Mouse (Mus musculus): ENCODE data around the gene Tmem114. TPM values are rescaled to one million over a fixed set of nuclear protein-coding genes. Genes with fewer than 3 reads are reported as not detected.

The Tmem114 gene
- polyA plus RNA-seq, 1 experiment, result not detected

DNA sequence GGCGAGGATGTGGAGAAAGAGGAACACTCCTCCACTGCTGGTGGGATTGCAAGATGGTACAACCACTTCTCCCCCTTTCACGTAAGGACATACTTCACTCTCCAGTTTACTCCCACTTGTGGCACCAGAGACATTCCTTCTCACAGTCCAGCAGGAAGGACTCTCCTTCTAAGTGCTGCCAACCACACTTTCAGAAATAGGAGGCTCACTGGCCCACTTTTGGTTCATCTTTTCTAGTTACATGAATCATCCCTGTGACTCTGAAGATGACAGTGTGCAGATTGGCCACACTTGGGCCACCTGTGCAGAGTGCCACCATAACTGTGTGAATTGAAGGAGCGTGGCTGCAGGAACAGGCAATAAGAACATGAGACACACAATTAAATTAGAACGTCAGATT is 4.6 kb upstream of the Tmem114 start:
- Histone ChIP-seq H3K4me1 (ENCODE audit: control insufficient read depth, insufficient read depth, low read length) (no peaks in the 10 kb centered on the region), H3K4me3 (ENCODE audit: insufficient read depth, low read length) (no peak overlapping the region), H3K27ac (ENCODE audit: insufficient read depth, low read length) (no peak overlapping the region)
- no peak for TF ChIP-seq CTCF (IDR thresholded peaks at IDR 0.05; ENCODE audit: borderline replicate concordance, insufficient read depth, low read length)
- TF ChIP-seq POLR2A (IDR thresholded peaks at IDR 0.05; ENCODE audit: low read depth, low read length), result no peak

DNA sequence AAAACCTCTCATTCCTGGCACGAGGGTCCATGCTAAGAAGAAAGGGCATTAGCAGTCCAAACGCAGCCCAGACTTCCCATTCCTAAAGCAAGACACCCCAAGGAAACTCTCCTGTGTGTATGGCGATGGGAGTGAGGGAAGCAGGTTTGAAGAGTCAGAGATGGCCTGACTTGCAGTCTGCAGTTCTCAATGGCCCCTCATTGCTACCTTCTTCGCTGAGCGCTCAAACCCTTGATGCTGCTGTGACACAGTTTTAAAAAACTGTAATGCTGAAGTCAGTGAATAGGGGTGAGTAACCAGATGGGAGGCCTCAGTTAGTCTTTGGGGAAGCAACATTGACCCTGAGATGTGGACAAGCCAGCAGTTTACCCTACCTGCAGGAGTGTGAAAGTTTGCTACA is 800 bp upstream of the Tmem114 start:
- no peak overlapping the region for H3K27ac ChIP-seq (ENCODE audit: insufficient read depth, low read length)

DNA sequence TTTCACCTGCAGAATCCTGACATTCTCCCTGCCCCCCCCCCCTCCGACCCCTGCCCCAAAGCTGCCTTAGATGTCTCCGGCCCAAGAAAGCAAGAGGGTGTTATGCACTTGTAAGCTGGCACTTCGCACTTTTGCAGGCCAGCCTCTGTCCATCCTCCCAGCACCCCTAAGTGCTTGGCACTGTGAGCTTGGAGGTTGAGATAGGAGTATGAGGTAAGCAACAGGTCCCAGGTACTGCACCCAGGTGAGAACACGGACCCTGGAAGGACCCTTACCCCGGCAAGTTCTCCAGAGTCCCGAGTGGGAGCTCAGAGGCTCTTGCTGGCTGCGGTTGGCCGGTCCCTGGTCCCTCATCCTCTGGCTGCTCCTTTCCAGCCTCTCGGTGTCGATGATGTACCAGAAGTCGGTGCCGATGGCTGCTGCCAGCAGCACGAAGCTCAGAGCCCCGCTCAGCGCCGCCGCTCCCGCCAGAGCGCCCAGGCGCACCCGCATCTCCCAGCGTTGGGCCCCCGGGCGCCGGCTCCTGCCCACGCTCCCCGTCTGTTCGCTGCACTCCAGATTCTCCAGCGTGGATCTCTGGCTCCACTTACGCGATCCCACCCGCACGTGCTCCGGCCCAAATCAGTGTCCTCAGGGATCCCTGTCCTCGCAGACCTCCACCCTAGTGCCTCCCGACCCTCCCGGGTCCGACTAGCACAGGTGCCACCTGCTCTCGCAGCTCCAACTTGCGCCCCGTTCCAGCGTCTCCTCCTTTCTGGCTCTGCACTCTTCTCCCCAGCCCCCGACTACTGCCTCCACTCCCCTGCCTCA is 570 bp downstream of the Tmem114 start:
- Histone ChIP-seq H3K4me1 (ENCODE audit: control insufficient read depth, insufficient read depth, low read length) (no peaks in the 10 kb centered on the region), H3K27ac (ENCODE audit: insufficient read depth, low read length) (no peak overlapping the region), H3K4me3 (ENCODE audit: insufficient read depth, low read length) (no peak overlapping the region)
- TF ChIP-seq POLR2A (IDR thresholded peaks at IDR 0.05; ENCODE audit: low read depth, low read length), result no peak
- no peak for TF ChIP-seq CTCF (IDR thresholded peaks at IDR 0.05; ENCODE audit: borderline replicate concordance, insufficient read depth, low read length)

More for the DNA sequence above, 800 bp upstream of the Tmem114 start:
- TF ChIP-seq CTCF (IDR thresholded peaks at IDR 0.05; ENCODE audit: borderline replicate concordance, insufficient read depth, low read length), result no peak
- no peak for TF ChIP-seq POLR2A (IDR thresholded peaks at IDR 0.05; ENCODE audit: low read depth, low read length)
- H3K4me3 ChIP-seq (ENCODE audit: insufficient read depth, low read length), result no peak overlapping the region
- H3K4me1 ChIP-seq (ENCODE audit: control insufficient read depth, insufficient read depth, low read length), result no peaks in the 10 kb centered on the region

DNA sequence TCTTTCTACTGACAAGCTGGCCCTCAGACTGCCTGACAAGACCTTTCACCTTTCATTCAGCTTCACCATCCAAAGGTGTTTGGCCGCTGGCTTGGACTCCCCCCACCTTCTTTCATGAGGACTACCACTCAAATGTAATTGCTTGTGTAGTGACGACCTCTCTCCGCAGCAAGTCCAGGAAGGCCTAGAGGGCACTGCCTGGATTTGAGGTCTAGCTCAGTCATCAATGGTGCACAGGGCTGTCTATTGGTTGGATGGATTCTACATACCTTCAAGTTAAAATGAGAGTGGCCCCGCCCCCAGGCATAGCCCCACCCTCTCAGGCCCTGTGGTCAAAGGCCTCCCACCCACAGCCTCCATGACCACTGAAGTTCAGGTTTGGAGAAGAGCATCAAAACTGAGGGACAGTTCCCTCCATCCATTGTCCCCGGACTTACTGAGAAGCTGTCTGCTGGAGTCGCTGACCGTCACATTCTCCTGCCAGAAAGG is 1.3 kb downstream of the Tmem114 start:
- Histone ChIP-seq H3K4me1 (ENCODE audit: control insufficient read depth, insufficient read depth, low read length) (no peaks in the 10 kb centered on the region), H3K27ac (ENCODE audit: insufficient read depth, low read length) (no peak overlapping the region), H3K4me3 (ENCODE audit: insufficient read depth, low read length) (no peak overlapping the region)
- no peak for TF ChIP-seq POLR2A (IDR thresholded peaks at IDR 0.05; ENCODE audit: low read depth, low read length)
- TF ChIP-seq CTCF (IDR thresholded peaks at IDR 0.05; ENCODE audit: borderline replicate concordance, insufficient read depth, low read length), result no peak

DNA sequence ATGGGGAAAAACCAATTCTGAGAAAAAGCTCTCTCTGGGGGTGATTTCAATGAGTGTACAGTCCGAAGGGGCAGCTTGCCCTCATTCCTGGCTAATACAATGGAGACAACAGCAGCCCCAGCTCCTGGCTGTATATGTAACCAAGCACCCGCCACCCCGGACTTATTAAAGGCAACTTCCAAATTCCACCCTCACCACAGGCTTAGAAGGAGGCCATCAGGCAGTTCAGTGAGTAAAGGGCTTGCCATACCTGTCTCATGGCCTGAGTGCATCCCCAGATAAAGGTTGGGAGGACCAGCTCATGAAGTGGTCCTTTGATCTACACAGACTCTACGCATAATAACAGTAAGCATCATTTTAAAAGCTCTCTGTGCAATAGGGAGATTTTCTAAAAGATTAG is 4.1 kb downstream of the Tmem114 start:
- Histone ChIP-seq H3K4me3 (ENCODE audit: insufficient read depth, low read length) (no peak overlapping the region), H3K27ac (ENCODE audit: insufficient read depth, low read length) (no peak overlapping the region), H3K4me1 (ENCODE audit: control insufficient read depth, insufficient read depth, low read length) (no peaks in the 10 kb centered on the region)
- no peak for TF ChIP-seq POLR2A (IDR thresholded peaks at IDR 0.05; ENCODE audit: low read depth, low read length)
- no peak for TF ChIP-seq CTCF (IDR thresholded peaks at IDR 0.05; ENCODE audit: borderline replicate concordance, insufficient read depth, low read length)

DNA sequence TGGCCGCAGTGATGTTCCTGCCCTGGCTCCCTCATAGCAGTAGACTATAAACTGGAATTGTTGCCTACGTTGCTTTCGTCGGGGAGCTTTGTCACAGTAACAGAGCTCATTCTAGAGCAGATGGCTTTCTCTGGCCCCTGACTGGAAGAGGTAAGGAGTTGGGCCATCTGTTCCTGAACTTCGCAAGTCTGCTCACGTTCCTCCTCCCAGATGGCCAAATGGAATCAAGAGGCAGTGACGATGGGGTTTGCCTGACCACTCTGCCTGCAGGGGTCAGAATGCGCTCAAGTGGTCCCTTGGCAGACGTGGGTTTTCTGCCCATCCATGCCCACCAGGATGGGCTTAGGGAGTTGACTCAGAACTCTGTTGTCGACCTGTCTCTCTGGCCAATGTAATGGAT is 4.6 kb downstream of the Tmem114 start:
- Histone ChIP-seq H3K4me1 (ENCODE audit: control insufficient read depth, insufficient read depth, low read length) (no peaks in the 10 kb centered on the region), H3K27ac (ENCODE audit: insufficient read depth, low read length) (no peak overlapping the region), H3K4me3 (ENCODE audit: insufficient read depth, low read length) (no peak overlapping the region)
- TF ChIP-seq POLR2A (IDR thresholded peaks at IDR 0.05; ENCODE audit: low read depth, low read length) (no peak), CTCF (IDR thresholded peaks at IDR 0.05; ENCODE audit: borderline replicate concordance, insufficient read depth, low read length) (no peak)

DNA sequence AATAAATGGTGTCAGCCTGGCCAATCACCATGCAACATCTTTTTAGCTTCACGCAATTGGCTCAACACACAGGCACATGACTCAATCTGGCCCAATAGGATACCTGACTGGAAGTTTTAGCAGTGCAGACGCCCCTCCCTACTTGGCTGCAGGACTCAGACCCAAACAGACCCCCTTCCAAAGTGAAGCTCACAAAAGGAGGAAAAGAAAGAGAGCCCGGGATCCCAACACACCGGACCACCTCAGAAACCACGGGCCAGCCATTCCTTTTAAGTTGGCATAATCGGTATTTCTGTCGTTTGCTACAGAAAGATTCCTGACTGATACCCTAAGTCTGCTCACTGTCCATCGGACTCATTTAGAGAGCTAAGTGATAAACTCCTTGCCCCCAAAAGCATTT is 5.3 kb downstream of the Tmem114 start:
- H3K4me1 ChIP-seq (ENCODE audit: control insufficient read depth, insufficient read depth, low read length), result no peaks in the 10 kb centered on the region
- TF ChIP-seq CTCF (IDR thresholded peaks at IDR 0.05; ENCODE audit: borderline replicate concordance, insufficient read depth, low read length), result no peak
- no peak for TF ChIP-seq POLR2A (IDR thresholded peaks at IDR 0.05; ENCODE audit: low read depth, low read length)
- H3K27ac ChIP-seq (ENCODE audit: insufficient read depth, low read length), result no peak overlapping the region
- no peak overlapping the region for H3K4me3 ChIP-seq (ENCODE audit: insufficient read depth, low read length)

DNA sequence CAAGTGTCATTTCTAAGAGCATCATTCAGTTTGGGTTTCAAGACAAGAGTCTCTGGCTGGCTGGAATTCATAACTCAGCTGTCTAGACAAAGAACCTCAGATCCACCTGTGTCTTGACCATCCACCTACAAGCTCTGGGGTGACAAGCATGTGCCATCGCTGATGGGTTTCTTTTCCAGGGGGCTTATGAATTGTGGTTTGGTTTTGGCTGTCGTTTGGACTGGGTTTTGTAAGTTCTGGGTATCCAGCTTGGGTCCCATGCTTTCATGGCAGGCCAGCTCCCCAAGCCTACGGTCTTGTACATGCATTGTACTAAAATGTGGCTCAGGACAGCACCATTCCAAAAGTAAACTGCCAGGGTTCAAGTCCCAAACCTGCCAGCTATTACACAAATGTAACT is 6.8 kb downstream of the Tmem114 start:
- Histone ChIP-seq H3K4me1 (ENCODE audit: control insufficient read depth, insufficient read depth, low read length) (no peaks in the 10 kb centered on the region), H3K4me3 (ENCODE audit: insufficient read depth, low read length) (no peak overlapping the region), H3K27ac (ENCODE audit: insufficient read depth, low read length) (no peak overlapping the region)
- TF ChIP-seq CTCF (IDR thresholded peaks at IDR 0.05; ENCODE audit: borderline replicate concordance, insufficient read depth, low read length), result no peak
- TF ChIP-seq POLR2A (IDR thresholded peaks at IDR 0.05; ENCODE audit: low read depth, low read length), result no peak

DNA sequence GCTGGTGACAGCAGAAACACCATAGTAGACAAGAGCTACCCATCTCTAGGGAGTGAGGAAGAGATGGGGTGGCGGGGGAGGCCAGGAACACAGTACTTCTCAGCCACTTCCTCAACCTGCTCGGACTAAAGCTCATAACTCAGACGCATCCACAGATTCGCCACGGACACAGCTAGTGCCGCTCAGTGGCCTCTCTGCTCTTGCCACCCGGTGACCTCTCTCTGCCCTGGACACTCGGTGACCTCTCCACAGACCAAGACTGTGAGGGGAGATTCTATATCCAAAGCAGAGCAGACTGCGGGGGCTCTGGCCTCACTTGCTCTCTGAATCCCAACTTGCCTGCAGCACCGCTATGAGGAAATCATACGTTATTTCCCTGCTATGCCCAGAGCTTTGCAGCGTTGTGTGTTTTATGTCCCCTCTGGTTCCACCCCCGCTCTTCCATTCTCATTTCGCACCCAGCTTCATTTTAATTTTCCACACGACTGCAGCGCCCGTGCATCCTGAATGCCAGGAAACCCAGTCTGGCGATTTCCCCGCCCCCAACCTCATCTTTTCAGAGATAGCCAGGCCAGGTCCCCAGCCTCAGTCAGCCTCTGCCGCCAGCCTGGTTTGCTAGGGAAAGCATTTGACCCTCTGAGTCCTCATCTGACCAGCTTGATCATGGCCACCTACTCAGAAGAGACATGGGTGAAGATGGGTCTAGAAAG is 7.8 kb downstream of the Tmem114 start:
- no peak overlapping the region for H3K27ac ChIP-seq (ENCODE audit: insufficient read depth, low read length)
- no peak overlapping the region for H3K4me3 ChIP-seq (ENCODE audit: insufficient read depth, low read length)
- H3K4me1 ChIP-seq (ENCODE audit: control insufficient read depth, insufficient read depth, low read length), result no peaks in the 10 kb centered on the region
- TF ChIP-seq POLR2A (IDR thresholded peaks at IDR 0.05; ENCODE audit: low read depth, low read length) (no peak), CTCF (IDR thresholded peaks at IDR 0.05; ENCODE audit: borderline replicate concordance, insufficient read depth, low read length) (no peak)

DNA sequence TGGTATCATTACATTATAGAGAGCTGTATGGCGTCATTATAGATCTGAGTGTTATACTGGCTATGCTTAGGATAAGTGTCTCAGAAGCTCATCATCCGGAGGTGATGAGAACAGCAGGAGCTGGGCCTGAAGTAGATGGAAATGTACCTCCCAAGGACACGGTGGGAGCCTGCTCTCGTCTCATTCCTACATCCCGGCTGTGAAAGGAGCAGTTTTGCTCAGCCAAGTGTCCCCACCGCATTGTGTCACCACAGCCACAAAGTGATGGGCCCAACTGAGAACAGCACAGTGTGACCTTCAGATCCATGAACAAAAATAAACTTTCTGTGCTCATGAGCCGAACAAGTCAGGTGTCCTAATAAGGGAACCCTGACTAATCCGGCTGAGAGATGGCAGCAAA is 8.9 kb downstream of the Tmem114 start:
- TF ChIP-seq CTCF (IDR thresholded peaks at IDR 0.05; ENCODE audit: borderline replicate concordance, insufficient read depth, low read length) (no peak), POLR2A (IDR thresholded peaks at IDR 0.05; ENCODE audit: low read depth, low read length) (no peak)
- no peak overlapping the region for H3K27ac ChIP-seq (ENCODE audit: insufficient read depth, low read length)
- H3K4me1 ChIP-seq (ENCODE audit: control insufficient read depth, insufficient read depth, low read length), result no peaks in the 10 kb centered on the region
- no peak overlapping the region for H3K4me3 ChIP-seq (ENCODE audit: insufficient read depth, low read length)
